Mouse (Mus musculus) brain, embryonic 18.5 days (tissue): ENCODE measurements at regions not wholly inside any gene's neighbourhood (a gene's known extent, or its start where the extent isn't known, plus 50 kb on each side); places are given as distances from the start of the nearest gene placed in this dataset.

ENCODE experiments used
- DNase-seq: peaks from one replicate; pipeline ENCODE4 v3.0.0-alpha.2; 2012; ENCODE audit warnings: low read depth, low spot score

GRCm38 (mm10) chr2:169037975-169038374 lies 82.6 kb upstream of the Zfp64 start:
- DNase-seq, result no peak

DNA sequence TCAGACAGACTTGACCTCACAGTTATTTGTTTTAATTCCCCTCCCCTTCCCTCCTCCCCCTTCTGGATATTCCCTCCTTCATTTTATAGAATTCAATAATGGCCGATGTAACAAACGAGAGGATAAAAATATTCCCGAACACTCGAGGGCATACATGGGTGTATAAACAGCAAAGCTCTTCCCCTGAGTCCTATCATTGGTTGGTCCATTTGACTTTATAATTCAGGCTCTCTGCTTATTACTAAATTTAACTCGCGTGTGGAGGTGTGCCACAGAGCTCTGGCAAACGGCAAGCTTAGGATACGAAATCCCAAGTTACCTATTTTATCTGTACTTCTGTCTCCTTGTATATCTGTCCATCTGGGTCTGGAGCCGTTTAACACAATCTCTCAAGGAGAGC lies 82.1 kb upstream of the Zfp64 start:
- DNase-seq, result no peak

- no peak for DNase-seq
These were observed 79.9 kb upstream of the Zfp64 start for GRCm38 (mm10) chr2:169035315-169035714.

GRCm38 (mm10) chr2:169033997-169034396 lies 78.6 kb upstream of the Zfp64 start:
- DNase-seq, result no peak

GRCm38 (mm10) chr2:169033181-169033580 lies 77.8 kb upstream of the Zfp64 start:
- DNase-seq, result no peak

DNA sequence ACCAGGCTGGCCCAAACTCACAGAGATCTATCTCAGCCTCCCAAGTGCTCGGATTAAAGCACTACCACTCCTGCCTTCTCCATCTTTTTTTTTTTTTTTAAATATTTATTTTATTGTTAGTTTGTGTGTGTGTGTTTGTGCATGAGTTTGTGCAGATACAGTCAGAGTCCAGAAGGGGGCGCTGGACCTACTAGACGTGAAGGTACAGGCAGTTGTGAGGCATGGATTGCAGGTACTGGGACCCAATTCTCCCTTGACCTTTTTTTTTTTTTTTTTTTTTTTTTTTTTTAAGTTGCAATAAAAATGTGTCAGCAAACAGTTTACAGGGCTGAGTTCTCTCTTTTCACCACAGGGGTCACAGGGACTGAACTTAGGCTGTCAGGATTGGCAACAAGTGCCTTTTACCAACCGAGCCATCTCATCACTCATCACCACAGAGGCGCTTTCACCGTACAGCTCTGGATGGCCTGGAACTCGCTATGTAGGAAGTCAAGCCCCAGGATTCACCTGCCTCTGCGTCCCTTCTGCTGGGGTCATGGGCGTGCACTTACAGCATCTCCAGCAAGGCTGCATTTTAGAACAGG lies 73.2 kb upstream of the Zfp64 start:
- no peak for DNase-seq

- no peak for DNase-seq
These were observed 63.6 kb upstream of the Zfp64 start for GRCm38 (mm10) chr2:169019037-169019436.

DNA sequence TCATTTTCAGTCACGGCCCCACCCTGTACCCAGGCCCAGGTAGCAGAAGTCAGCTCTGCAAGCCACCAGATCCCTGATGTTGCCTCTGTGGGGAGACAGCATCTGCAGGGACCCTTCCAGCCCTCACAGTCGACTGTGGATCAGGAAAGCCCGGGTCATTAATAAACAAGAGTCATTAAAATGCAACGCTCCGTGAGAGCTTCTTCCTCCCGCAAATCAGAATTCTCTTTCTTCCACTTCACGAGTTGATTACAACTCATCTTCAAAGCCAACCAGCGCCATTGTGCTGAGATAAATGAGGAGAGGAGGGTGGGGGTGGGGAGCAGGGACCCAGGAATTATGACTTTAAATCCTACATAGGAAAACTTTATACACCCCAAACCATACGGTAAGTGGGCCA lies 54.9 kb upstream of the Zfp64 start:
- no peak for DNase-seq

- DNase-seq, result no peak
These were observed 53.4 kb upstream of the Zfp64 start for GRCm38 (mm10) chr2:169008756-169009155.

DNA sequence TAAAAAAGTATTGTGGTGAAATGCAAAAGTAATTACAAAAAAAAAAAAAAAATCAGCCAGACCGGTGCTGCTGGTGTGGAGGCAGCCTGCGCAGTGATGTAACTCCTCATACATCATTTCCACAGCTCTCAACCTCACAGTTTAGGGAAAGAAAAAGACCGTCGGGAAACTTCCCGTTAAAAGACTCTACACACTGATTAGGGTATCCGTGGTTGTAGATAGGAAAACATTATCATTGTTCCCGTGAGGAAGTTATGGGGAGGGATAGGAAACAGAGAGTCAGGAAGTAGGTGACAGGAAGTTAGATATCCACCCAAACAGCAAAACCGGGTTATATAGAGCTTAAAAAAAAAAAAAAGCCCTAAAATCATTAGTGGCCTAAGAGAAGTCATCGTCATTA lies 52.9 kb upstream of the Zfp64 start:
- DNase-seq, result no peak

DNA sequence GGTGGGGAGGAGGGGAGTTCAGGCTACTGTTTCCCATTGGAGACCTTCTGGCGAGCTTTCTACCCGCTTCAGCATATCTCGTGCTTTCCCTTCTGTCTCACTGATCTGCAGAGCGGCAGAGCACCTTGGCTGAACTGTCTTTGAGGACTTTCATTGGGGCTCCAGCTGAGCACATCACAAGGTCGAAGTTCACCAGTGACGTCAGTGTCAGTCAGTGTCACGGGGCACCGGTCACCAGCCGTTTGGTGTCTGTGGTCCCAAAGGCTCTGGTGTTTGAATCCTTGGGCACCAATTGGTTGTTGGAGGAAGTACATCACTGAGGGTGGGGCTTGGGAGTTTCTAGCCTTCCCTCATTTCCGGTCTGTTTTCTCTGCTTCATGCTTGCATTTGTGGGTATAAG lies 51.2 kb upstream of the Zfp64 start:
- DNase-seq, result no peak

DNA sequence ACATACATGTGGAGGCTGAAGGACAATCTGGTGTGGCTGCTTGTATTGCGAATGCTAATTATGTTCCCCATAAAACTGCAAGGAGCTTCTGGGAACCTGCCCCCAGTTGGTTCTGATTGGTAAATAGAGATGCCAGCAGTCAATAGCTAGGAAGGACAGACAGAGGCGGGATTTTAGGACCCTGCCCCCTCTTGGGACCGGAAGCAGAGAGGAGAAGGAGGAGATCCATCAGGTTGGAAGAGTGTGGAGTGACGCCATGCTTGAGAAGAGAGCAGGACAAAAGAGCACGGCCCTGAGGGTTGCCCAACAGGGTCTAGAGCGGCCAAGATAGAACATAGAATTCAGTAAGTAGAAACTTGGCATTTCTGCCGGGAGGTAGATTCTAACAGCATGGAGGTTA lies 50.4 kb upstream of the Zfp64 start:
- DNase-seq, result no peak
